Mouse (Mus musculus): Measurements from ENCODE around the gene Taar8c. TPM values are rescaled to one million over a fixed set of nuclear protein-coding genes. Genes with fewer than 3 reads are reported as not detected.

The Taar8c gene
- polyA plus RNA-seq, 1 experiment from 2014 or later, result not detected

Other genes with a start within 250 kb of the Taar8c start
- 1.9 and 2.4 TPM in 2 replicates for gene Vnn1, start 207.2 kb downstream of the Taar8c start, polyA plus RNA-seq (2015; fragmentation: Nextera tagmentation; extraction: Ambion mirVana)
- gene Taar1, start 181.6 kb downstream of the Taar8c start, polyA plus RNA-seq (2015; fragmentation: Nextera tagmentation; extraction: Ambion mirVana), result not detected in 2 replicates
- 0.14 and 0.21 TPM in 2 replicates for gene Taar2, start 163.3 kb downstream of the Taar8c start, polyA plus RNA-seq (2015; fragmentation: Nextera tagmentation; extraction: Ambion mirVana)
- not detected in 2 replicates for gene Taar3, start 152.4 kb downstream of the Taar8c start, polyA plus RNA-seq (2015; fragmentation: Nextera tagmentation; extraction: Ambion mirVana)
- gene Taar4, start 141.4 kb downstream of the Taar8c start, polyA plus RNA-seq (2015; fragmentation: Nextera tagmentation; extraction: Ambion mirVana), result not detected in 2 replicates
- not detected in 2 replicates for gene Taar5, start 131.2 kb downstream of the Taar8c start, polyA plus RNA-seq (2015; fragmentation: Nextera tagmentation; extraction: Ambion mirVana)
- gene Taar6, start 116.3 kb downstream of the Taar8c start, polyA plus RNA-seq (2015; fragmentation: Nextera tagmentation; extraction: Ambion mirVana), result not detected in 2 replicates
- gene Taar7a, start 108.4 kb downstream of the Taar8c start, polyA plus RNA-seq (2015; fragmentation: Nextera tagmentation; extraction: Ambion mirVana), result not detected in 2 replicates
- not detected in 2 replicates for gene Taar7b, start 102.0 kb downstream of the Taar8c start, polyA plus RNA-seq (2015; fragmentation: Nextera tagmentation; extraction: Ambion mirVana)
- gene Taar7d, start 74.7 kb downstream of the Taar8c start, polyA plus RNA-seq (2015; fragmentation: Nextera tagmentation; extraction: Ambion mirVana), result not detected in 2 replicates
- gene Taar7e, start 64.3 kb downstream of the Taar8c start, polyA plus RNA-seq (2015; fragmentation: Nextera tagmentation; extraction: Ambion mirVana), result not detected in 2 replicates
- not detected in 2 replicates for gene Taar7f, start 52.4 kb downstream of the Taar8c start, polyA plus RNA-seq (2015; fragmentation: Nextera tagmentation; extraction: Ambion mirVana)
- gene Taar8a, start 25.4 kb downstream of the Taar8c start, polyA plus RNA-seq (2015; fragmentation: Nextera tagmentation; extraction: Ambion mirVana), result not detected in 2 replicates
- gene Taar8b, start 9.6 kb downstream of the Taar8c start, polyA plus RNA-seq (2015; fragmentation: Nextera tagmentation; extraction: Ambion mirVana), result not detected in 2 replicates
- gene Taar9, start 7.6 kb upstream of the Taar8c start, polyA plus RNA-seq (2015; fragmentation: Nextera tagmentation; extraction: Ambion mirVana), result not detected in 2 replicates
- gene Stx7, start 47.4 kb upstream of the Taar8c start, polyA plus RNA-seq (2015; fragmentation: Nextera tagmentation; extraction: Ambion mirVana), result 123 and 127 TPM in 2 replicates
- 14.2 and 14.7 TPM in 2 replicates for gene Moxd1, start 121.6 kb upstream of the Taar8c start, polyA plus RNA-seq (2015; fragmentation: Nextera tagmentation; extraction: Ambion mirVana)

Measured in intestine, embryonic 15.5 days (tissue).